Mouse (Mus musculus): ENCODE data around the gene Cabp2. TPM values are rescaled to one million over a fixed set of nuclear protein-coding genes. Genes with fewer than 3 reads are reported as not detected.
A peak's percentile ranks its signal among the peaks of the same experiment; 100 is the strongest.
"Not testable (repeated sequence)": the region's sequence is repeated elsewhere in the genome, so short reads cannot be mapped to it uniquely, and the experiment has no call there.

Gene Cabp2
- total RNA-seq, 1 experiment = not detected

- no peak overlapping the region for H3K27ac ChIP-seq (ENCODE audit: insufficient read depth, low read depth, low read length, poor library complexity, severe bottlenecking)
- TF ChIP-seq CHD2 (IDR thresholded peaks at IDR 0.05; ENCODE audit: low read depth, low read length) = no peak
- TF ChIP-seq ZC3H11A (IDR thresholded peaks at IDR 0.05; ENCODE audit: borderline replicate concordance, low read depth, low read length) = no peak
- TF ChIP-seq MAFK (IDR thresholded peaks at IDR 0.05; ENCODE audit: insufficient read depth, low read depth, low read length) = no peak
- no peak for TF ChIP-seq ZNF384 (IDR thresholded peaks at IDR 0.05; ENCODE audit: low read depth, low read length)
- TF ChIP-seq HCFC1 (IDR thresholded peaks at IDR 0.05; ENCODE audit: borderline replicate concordance, insufficient read depth, low read length) = no peak
- H3K4me3 ChIP-seq (ENCODE audit: insufficient read depth in 1 of 2, low read depth in 1 of 2, low read length in 2 of 2, poor library complexity in 1 of 2, severe bottlenecking in 1 of 2) = no peak overlapping the region
- H3K4me1 ChIP-seq (ENCODE audit: control insufficient read depth in 2 of 2, insufficient read depth in 2 of 2, low read length in 2 of 2, poor library complexity in 1 of 2) = peaks cover 0 to 4% of the 10 kb centered on the region in 2 experiments; a peak in 1 of 4 replicates
- DNase-seq (ENCODE audit: low read depth, low spot score) = no peak
- no peaks in the 10 kb centered on the region for H3K9me3 ChIP-seq (ENCODE audit: control insufficient read depth, insufficient read depth, low read depth, low read length)
- no peak overlapping the region for H3K9ac ChIP-seq (ENCODE audit: insufficient read depth, low read depth, low read length, poor library complexity, severe bottlenecking)
- in situ Hi-C loops (cut with MboI; ENCODE audit: low sequenced_read_pairs in 2 of 2, unreplicated experiment in 2 of 2) = no loop called here
- peaks cover 10% of the 10 kb centered on the region; the same call in 1 of the 2 replicates for H3K36me3 ChIP-seq (ENCODE audit: control insufficient read depth, insufficient read depth, low read length, poor library complexity, severe bottlenecking)
These were observed 38.5 kb downstream of the Cabp2 start for GRCm38 (mm10) chr19:4119716-4120487.

DNA sequence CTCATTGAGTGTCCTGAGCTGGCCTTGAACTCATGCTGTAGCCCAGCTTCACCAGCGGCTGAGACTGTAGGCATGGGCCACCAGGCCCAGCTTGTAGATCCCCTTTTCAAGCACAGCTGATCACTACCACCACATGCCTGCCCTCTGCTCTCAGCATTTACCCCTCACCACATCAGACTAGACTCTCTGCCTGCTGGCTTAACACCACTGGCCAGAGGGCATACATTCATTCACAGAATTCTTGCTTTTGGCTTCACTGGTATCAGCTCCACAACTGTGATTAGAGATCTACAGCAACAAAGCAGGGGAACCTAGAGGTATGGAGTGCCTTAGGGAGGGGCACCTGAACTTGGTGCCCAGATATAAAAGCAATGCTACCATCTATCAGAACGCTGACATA lies 39.1 kb downstream of the Cabp2 start:
- Histone ChIP-seq H3K4me3 (ENCODE audit: insufficient read depth in 1 of 2, low read depth in 1 of 2, low read length in 2 of 2, poor library complexity in 1 of 2, severe bottlenecking in 1 of 2) (no peak overlapping the region), H3K9ac (ENCODE audit: insufficient read depth, low read depth, low read length, poor library complexity, severe bottlenecking) (no peak overlapping the region), H3K27ac (ENCODE audit: insufficient read depth, low read depth, low read length, poor library complexity, severe bottlenecking) (no peak overlapping the region), H3K9me3 (ENCODE audit: control insufficient read depth, insufficient read depth, low read depth, low read length) (no peaks in the 10 kb centered on the region), H3K36me3 (ENCODE audit: control insufficient read depth, insufficient read depth, low read length, poor library complexity, severe bottlenecking) (peaks cover 5% of the 10 kb centered on the region; the same call in 1 of the 2 replicates), H3K4me1 (ENCODE audit: control insufficient read depth in 2 of 2, insufficient read depth in 2 of 2, low read length in 2 of 2, poor library complexity in 1 of 2) (peaks cover 0 to 4% of the 10 kb centered on the region in 2 experiments; a peak in 1 of 4 replicates)
- no peak for TF ChIP-seq MAFK (IDR thresholded peaks at IDR 0.05; ENCODE audit: insufficient read depth, low read depth, low read length)
- no peak for TF ChIP-seq HCFC1 (IDR thresholded peaks at IDR 0.05; ENCODE audit: borderline replicate concordance, insufficient read depth, low read length)
- TF ChIP-seq CHD2 (IDR thresholded peaks at IDR 0.05; ENCODE audit: low read depth, low read length) = no peak
- TF ChIP-seq ZNF384 (IDR thresholded peaks at IDR 0.05; ENCODE audit: low read depth, low read length) = no peak
- TF ChIP-seq ZC3H11A (IDR thresholded peaks at IDR 0.05; ENCODE audit: borderline replicate concordance, low read depth, low read length) = no peak
- DNase-seq (ENCODE audit: low read depth, low spot score) = no peak
- in situ Hi-C loops (cut with MboI; ENCODE audit: low sequenced_read_pairs in 2 of 2, unreplicated experiment in 2 of 2) = no loop called here

- Histone ChIP-seq H3K4me3 (ENCODE audit: insufficient read depth in 1 of 2, low read depth in 1 of 2, low read length in 2 of 2, poor library complexity in 1 of 2, severe bottlenecking in 1 of 2) (peak overlapping the region; percentile 57 to 74), H3K4me1 (ENCODE audit: control insufficient read depth in 2 of 2, insufficient read depth in 2 of 2, low read length in 2 of 2, poor library complexity in 1 of 2) (peaks cover 0 to 4% of the 10 kb centered on the region in 2 experiments; a peak in 1 of 4 replicates), H3K36me3 (ENCODE audit: control insufficient read depth, insufficient read depth, low read length, poor library complexity, severe bottlenecking) (no peaks in the 10 kb centered on the region; the same call in 1 of the 2 replicates), H3K9me3 (ENCODE audit: control insufficient read depth, insufficient read depth, low read depth, low read length) (no peaks in the 10 kb centered on the region), H3K9ac (ENCODE audit: insufficient read depth, low read depth, low read length, poor library complexity, severe bottlenecking) (peak overlapping the region; percentile 88), H3K27ac (ENCODE audit: insufficient read depth, low read depth, low read length, poor library complexity, severe bottlenecking) (peak overlapping the region; percentile 75)
- TF ChIP-seq HCFC1 (IDR thresholded peaks at IDR 0.05; ENCODE audit: borderline replicate concordance, insufficient read depth, low read length) = peak; percentile 86
- TF ChIP-seq MAFK (IDR thresholded peaks at IDR 0.05; ENCODE audit: insufficient read depth, low read depth, low read length) = peak; percentile 83
- TF ChIP-seq CHD2 (IDR thresholded peaks at IDR 0.05; ENCODE audit: low read depth, low read length) = no peak; the same call in 1 of the 2 replicates
- peak; percentile 96 for DNase-seq (ENCODE audit: low read depth, low spot score)
- in situ Hi-C loops (cut with MboI; ENCODE audit: low sequenced_read_pairs in 2 of 2, unreplicated experiment in 2 of 2) = no loop called here
These were observed 39.9 kb downstream of the Cabp2 start for GRCm38 (mm10) chr19:4121097-4121805.

GRCm38 (mm10) chr19:4121896-4122295 lies 40.5 kb downstream of the Cabp2 start:
- H3K4me1 ChIP-seq (ENCODE audit: control insufficient read depth in 2 of 2, insufficient read depth in 2 of 2, low read length in 2 of 2, poor library complexity in 1 of 2); H3K9me3 ChIP-seq (ENCODE audit: control insufficient read depth, insufficient read depth, low read depth, low read length); in situ Hi-C loops (cut with MboI; ENCODE audit: low sequenced_read_pairs in 2 of 2, unreplicated experiment in 2 of 2); H3K9ac ChIP-seq (ENCODE audit: insufficient read depth, low read depth, low read length, poor library complexity, severe bottlenecking); DNase-seq (ENCODE audit: low read depth, low spot score); H3K27ac ChIP-seq (ENCODE audit: insufficient read depth, low read depth, low read length, poor library complexity, severe bottlenecking); H3K36me3 ChIP-seq (ENCODE audit: control insufficient read depth, insufficient read depth, low read length, poor library complexity, severe bottlenecking): not testable (repeated sequence)
- H3K4me3 ChIP-seq (ENCODE audit: insufficient read depth in 1 of 2, low read depth in 1 of 2, low read length in 2 of 2, poor library complexity in 1 of 2, severe bottlenecking in 1 of 2) = peak overlapping the region in 1 of 2 experiments; percentile 45; a peak in 1 of 4 replicates
